Mouse (Mus musculus) hindbrain, embryonic 12.5 days (tissue): ENCODE results near the gene Lpcat2. TPM values are rescaled to one million over a fixed set of nuclear protein-coding genes. Genes with fewer than 3 reads are reported as not detected.

Experiments
- ATAC-seq: fragments of 200-750 bp; cut with Nextera tagmentation; 2 replicates; pipeline ENCODE4 v1.8.0; 2017; ENCODE audit warnings: moderate TSS enrichment; ENCODE audit not compliant: low FRiP score
- H3K27ac ChIP-seq: fragments of 300-500 bp; sonication (generic); 2 replicates; pipeline ENCODE4 v1.5.1; 2016; ENCODE audit warnings: mild to moderate bottlenecking
- H3K27me3 ChIP-seq: fragments of 300-500 bp; sonication (generic); 2 replicates; pipeline ENCODE4 v1.6.1; 2016; ENCODE audit warnings: mild to moderate bottlenecking
- H3K36me3 ChIP-seq: fragments of 300-500 bp; sonication (generic); 2 replicates; pipeline ENCODE4 v1.6.1; 2016; ENCODE audit warnings: mild to moderate bottlenecking
- H3K4me1 ChIP-seq: fragments of 300-500 bp; sonication (generic); 2 replicates; pipeline ENCODE4 v1.6.1; 2016
- H3K4me2 ChIP-seq: fragments of 300-500 bp; sonication (generic); replicated peaks from 2 replicates; pipeline ENCODE4 v1.6.1; 2016; ENCODE audit warnings: mild to moderate bottlenecking
- H3K4me3 ChIP-seq: fragments of 300-500 bp; sonication (generic); 2 replicates; pipeline ENCODE4 v1.5.1; 2016; ENCODE audit warnings: mild to moderate bottlenecking
- H3K9ac ChIP-seq: fragments of 300-500 bp; sonication (generic); 2 replicates; pipeline ENCODE4 v1.6.1; 2016; ENCODE audit warnings: mild to moderate bottlenecking, moderate library complexity
- H3K9me3 ChIP-seq: fragments of 300-500 bp; sonication (generic); replicated peaks from 2 replicates; pipeline ENCODE4 v1.6.1; 2016; ENCODE audit warnings: mild to moderate bottlenecking
- WGBS: fragments of 180-500 bp; shearing (Covaris S2); methylation state at CpG from one replicate; pipeline ENCODE4 v1.1.7; 2016; 5-methylcytosine and 5-hydroxymethylcytosine counted together
- polyA plus RNA-seq: library from polyadenylated mRNA; unstranded; fragments of >200 nt; fragmentation: Nextera tagmentation; extraction: Ambion mirVana; gene quantifications from 2 replicates; pipeline ENCODE4 v1.2.1, GENCODE M21; 2016

The Lpcat2 gene
- polyA plus RNA-seq, 1 experiment from 2014 or later: 9.2 TPM

DNA sequence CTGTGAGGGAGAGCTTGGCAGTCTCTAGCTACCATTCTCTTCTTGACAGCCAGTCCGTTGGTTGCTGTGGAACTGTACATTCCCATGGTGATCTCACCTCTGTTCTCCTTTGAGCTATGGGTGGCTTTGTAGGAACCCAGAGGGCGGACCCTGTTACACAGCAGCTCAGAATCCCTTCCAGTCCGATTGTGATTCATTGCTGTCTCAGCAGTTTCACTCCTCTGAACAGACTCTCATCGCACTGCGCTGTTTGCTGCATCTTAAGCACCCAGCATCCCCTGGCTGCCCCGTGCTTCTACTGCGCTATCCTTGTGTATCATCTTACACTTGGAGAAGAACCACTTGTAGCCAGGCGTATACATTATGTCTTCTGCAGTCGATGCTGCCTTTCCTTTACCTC lies 44.5 kb downstream of the Lpcat2 start:
- Histone ChIP-seq H3K27ac (no peak overlapping the region), H3K4me3 (no peak overlapping the region), H3K36me3 (no peaks in the 10 kb centered on the region), H3K4me1 (no peaks in the 10 kb centered on the region), H3K27me3 (no peaks in the 10 kb centered on the region), H3K9ac (no peak overlapping the region), H3K4me2 (no peak overlapping the region), H3K9me3 (no peaks in the 10 kb centered on the region)
- WGBS: 85% methylated on average over 9 of the region's 9 CpGs
- no peak for ATAC-seq

GRCm38 (mm10) chr8:92901107-92901506 lies 46.0 kb downstream of the Lpcat2 start, which contains the start of gene Capns2:
Gene Capns2, plus strand, starts transcription at chr8:92901407.
- no peaks in the 10 kb centered on the region for H3K27me3 ChIP-seq
- H3K4me1 ChIP-seq: no peaks in the 10 kb centered on the region
- H3K36me3 ChIP-seq: no peaks in the 10 kb centered on the region
- H3K9ac ChIP-seq: no peak within 1 kb of the TSS
- no peak within 1 kb of the TSS for H3K27ac ChIP-seq
- no peak for ATAC-seq
- H3K9me3 ChIP-seq: no peaks in the 10 kb centered on the region
- 92% methylated on average over 5 of the region's 5 CpGs for WGBS
- H3K4me3 ChIP-seq: no peak within 1 kb of the TSS
- no peak within 1 kb of the TSS for H3K4me2 ChIP-seq

DNA sequence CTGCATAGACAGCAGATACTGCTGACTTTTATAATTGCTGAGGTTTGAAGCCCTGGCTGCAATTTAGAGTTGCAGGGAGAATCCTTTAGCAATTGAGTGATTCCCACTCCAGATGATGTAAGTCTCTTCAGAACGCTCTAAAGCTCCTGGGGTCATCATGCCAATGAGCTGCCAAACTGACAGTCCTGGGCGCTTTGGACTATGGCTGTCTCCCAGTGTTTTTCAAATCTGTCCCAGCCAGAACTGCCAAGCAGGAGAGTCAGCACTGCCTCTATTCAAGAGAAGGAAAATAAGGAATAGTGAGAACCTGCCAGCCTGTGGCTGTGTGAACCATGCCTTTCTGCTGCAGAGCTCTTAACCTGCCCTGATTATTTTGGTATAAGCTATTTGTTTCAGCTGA lies 47.8 kb downstream of the Lpcat2 start:
- H3K27me3 ChIP-seq: no peaks in the 10 kb centered on the region

DNA sequence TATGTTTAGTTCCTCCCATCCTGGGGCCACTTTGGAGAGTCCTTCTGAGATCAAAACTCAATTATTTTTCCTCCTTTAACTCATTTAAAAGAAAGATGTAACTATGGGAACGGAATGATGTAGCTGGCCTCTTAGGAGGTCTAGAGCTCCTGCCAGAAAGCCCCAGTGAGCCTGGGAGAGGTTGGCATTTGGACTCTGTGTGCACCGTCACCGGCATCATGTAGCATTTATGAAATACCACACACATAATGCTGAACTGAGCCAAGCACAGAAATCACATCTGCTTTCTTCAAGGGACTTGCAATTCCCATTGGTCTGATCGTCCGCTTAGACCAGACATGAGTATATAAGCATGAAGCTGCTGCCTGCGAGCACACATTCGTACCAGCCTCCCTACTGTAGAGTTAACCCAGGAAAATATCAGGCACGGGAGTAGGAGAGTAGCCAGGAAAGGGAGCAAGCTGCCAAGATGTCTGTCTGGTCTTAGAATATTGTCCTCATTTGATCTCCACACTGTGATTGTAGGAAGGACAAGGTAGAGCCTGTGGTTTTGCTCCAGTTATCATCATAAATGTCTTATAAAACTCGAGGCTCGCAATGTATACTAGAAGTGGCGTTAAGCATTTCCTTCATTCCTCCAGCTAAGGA lies 48.5 kb downstream of the Lpcat2 start:
- Histone ChIP-seq H3K4me3 (no peak overlapping the region), H3K27ac (no peak overlapping the region), H3K4me1 (no peaks in the 10 kb centered on the region), H3K4me2 (no peak overlapping the region), H3K27me3 (no peaks in the 10 kb centered on the region), H3K36me3 (no peaks in the 10 kb centered on the region), H3K9ac (no peak overlapping the region), H3K9me3 (no peaks in the 10 kb centered on the region)
- ATAC-seq: no peak
- WGBS: 90% methylated on average over 11 of the region's 11 CpGs

More for the DNA sequence above, 47.8 kb downstream of the Lpcat2 start:
- Histone ChIP-seq H3K36me3 (no peaks in the 10 kb centered on the region), H3K9me3 (no peaks in the 10 kb centered on the region), H3K9ac (no peak overlapping the region), H3K4me3 (no peak overlapping the region), H3K27ac (no peak overlapping the region), H3K4me1 (no peaks in the 10 kb centered on the region), H3K4me2 (no peak overlapping the region)
- no peak for ATAC-seq
- 85% methylated on average over 2 of the region's 2 CpGs for WGBS

DNA sequence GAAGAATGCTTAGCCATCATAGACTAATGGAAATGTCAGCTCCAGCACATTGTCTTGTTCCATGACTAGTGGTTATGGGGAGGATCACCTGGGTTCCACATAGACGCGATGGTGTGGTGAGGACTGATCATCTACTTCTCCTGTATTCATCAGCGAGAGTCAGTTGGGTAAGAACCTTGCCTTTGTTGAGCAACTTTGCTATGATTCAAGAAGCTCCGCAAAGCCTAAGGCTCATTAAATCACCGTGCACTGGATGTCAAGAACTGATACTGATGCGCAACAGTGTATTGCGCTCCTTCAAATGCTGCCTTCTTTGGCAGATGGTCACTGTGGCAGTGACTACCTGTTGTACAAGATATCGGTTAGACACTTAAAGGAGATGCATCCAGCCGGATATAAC lies 51.4 kb downstream of the Lpcat2 start:
- no peak for ATAC-seq
- Histone ChIP-seq H3K4me2 (no peak overlapping the region), H3K9ac (no peak overlapping the region), H3K9me3 (no peaks in the 10 kb centered on the region), H3K36me3 (no peaks in the 10 kb centered on the region), H3K4me1 (no peaks in the 10 kb centered on the region), H3K4me3 (no peak overlapping the region), H3K27ac (no peak overlapping the region), H3K27me3 (no peaks in the 10 kb centered on the region)
- 95% methylated on average over 9 of the region's 9 CpGs for WGBS

- Histone ChIP-seq H3K4me2 (no peak overlapping the region), H3K4me1 (no peaks in the 10 kb centered on the region), H3K9ac (no peak overlapping the region), H3K4me3 (no peak overlapping the region), H3K36me3 (no peaks in the 10 kb centered on the region), H3K27me3 (no peaks in the 10 kb centered on the region), H3K9me3 (no peaks in the 10 kb centered on the region), H3K27ac (no peak overlapping the region)
- ATAC-seq: no peak
- WGBS: 89% methylated on average over 2 of the region's 2 CpGs
Measured at GRCm38 (mm10) chr8:92908448-92908847, 53.3 kb downstream of the Lpcat2 start.

DNA sequence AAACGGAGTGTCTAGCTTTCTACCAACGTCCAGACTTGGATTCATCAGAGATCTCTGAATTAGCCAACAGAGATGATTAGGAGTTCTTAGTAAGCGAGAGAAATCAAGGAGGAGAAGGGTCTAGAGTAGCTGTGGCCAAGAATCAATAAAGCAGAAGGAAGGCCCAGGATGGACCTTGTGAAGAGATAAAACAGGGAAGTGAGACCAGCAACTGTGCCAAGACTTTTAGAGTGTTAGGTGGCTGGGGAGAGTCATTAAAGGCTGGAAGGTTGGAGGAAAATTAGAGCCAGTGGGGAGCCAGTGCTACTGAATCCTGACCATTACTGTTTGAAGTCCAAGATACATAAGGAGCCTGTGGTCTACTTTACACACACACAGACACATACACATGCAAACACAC lies 56.3 kb downstream of the Lpcat2 start:
- H3K27ac ChIP-seq: no peak overlapping the region
- H3K27me3 ChIP-seq: no peaks in the 10 kb centered on the region
- WGBS: 86% methylated on average over 3 of the region's 3 CpGs
- H3K9me3 ChIP-seq: no peaks in the 10 kb centered on the region
- no peak overlapping the region for H3K4me3 ChIP-seq
- no peak for ATAC-seq
- H3K4me2 ChIP-seq: no peak overlapping the region
- no peak overlapping the region for H3K9ac ChIP-seq
- H3K36me3 ChIP-seq: no peaks in the 10 kb centered on the region
- no peaks in the 10 kb centered on the region for H3K4me1 ChIP-seq

DNA sequence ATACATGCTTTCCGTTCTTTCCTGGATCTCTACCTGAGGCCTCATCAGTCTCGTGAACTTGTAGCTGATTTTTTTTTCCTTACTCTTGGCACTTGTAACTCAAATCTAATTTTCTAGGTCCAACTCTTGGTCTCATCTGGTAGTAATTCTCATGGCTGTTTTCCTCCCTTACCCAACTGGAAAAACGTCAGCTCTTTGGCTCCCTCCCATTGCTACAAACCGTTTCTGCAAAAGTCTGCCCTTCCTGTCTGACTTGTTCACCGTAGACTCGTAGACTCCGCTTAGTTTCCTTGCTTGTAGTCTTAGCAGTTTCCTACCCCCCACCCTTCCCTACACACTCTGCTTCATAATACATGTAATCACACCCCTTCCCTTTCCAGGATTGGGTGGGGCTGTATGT lies 58.3 kb downstream of the Lpcat2 start:
- Histone ChIP-seq H3K9me3 (no peaks in the 10 kb centered on the region), H3K9ac (no peak overlapping the region), H3K4me2 (no peak overlapping the region), H3K27ac (no peak overlapping the region), H3K4me1 (no peaks in the 10 kb centered on the region), H3K4me3 (no peak overlapping the region), H3K36me3 (no peaks in the 10 kb centered on the region), H3K27me3 (no peaks in the 10 kb centered on the region)
- ATAC-seq: no peak
- 83% methylated on average over 7 of the region's 7 CpGs for WGBS

- WGBS: 83% methylated on average over 3 of the region's 3 CpGs
- H3K9me3 ChIP-seq: no peaks in the 10 kb centered on the region
- H3K4me2 ChIP-seq: no peak overlapping the region
- no peak overlapping the region for H3K27ac ChIP-seq
- H3K9ac ChIP-seq: no peak overlapping the region
- H3K4me3 ChIP-seq: no peak overlapping the region
- ATAC-seq: no peak
- no peaks in the 10 kb centered on the region for H3K4me1 ChIP-seq
- H3K36me3 ChIP-seq: no peaks in the 10 kb centered on the region
- no peaks in the 10 kb centered on the region for H3K27me3 ChIP-seq
Measured at GRCm38 (mm10) chr8:92916082-92916481, 60.9 kb downstream of the Lpcat2 start.

- WGBS: 83% methylated on average over 3 of the region's 3 CpGs
- no peaks in the 10 kb centered on the region for H3K27me3 ChIP-seq
Measured at GRCm38 (mm10) chr8:92921768-92922167, 66.6 kb downstream of the Lpcat2 start.

GRCm38 (mm10) chr8:92928986-92929385 lies 73.8 kb downstream of the Lpcat2 start:
- no peaks in the 10 kb centered on the region for H3K36me3 ChIP-seq
- 75% methylated on average over 4 of the region's 4 CpGs for WGBS
- no peak overlapping the region for H3K27ac ChIP-seq
- no peak for ATAC-seq
- H3K4me1 ChIP-seq: no peaks in the 10 kb centered on the region
- no peak overlapping the region for H3K4me2 ChIP-seq
- H3K27me3 ChIP-seq: no peaks in the 10 kb centered on the region
- H3K9ac ChIP-seq: no peak overlapping the region
- no peaks in the 10 kb centered on the region for H3K9me3 ChIP-seq
- H3K4me3 ChIP-seq: no peak overlapping the region

More at GRCm38 (mm10) chr8:92921768-92922167, 66.6 kb downstream of the Lpcat2 start:
- H3K4me3 ChIP-seq: no peak overlapping the region
- H3K36me3 ChIP-seq: no peaks in the 10 kb centered on the region
- no peak overlapping the region for H3K27ac ChIP-seq
- no peaks in the 10 kb centered on the region for H3K9me3 ChIP-seq
- H3K4me1 ChIP-seq: no peaks in the 10 kb centered on the region
- no peak for ATAC-seq
- no peak overlapping the region for H3K9ac ChIP-seq
- H3K4me2 ChIP-seq: no peak overlapping the region

DNA sequence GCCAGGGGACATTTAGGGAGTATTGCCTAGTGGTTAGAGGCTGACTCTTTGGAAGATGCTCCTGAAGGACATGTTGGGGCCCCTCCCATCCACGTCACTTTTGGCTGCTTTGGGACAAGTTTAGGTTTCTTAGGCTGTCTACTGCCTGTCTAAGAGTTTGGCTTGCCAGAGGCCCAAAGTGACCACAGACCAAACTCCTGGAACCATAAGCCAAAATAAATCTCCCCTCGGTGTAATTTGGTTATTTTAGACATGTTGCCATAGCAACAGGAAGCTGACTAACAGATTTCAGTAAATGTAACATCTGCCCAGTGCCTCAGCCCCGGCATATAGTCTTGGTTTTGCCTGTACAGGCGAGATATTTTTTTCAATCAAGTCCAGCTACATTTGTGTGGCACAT lies 82.9 kb downstream of the Lpcat2 start:
- Histone ChIP-seq H3K4me2 (no peak overlapping the region), H3K9me3 (no peaks in the 10 kb centered on the region), H3K4me3 (no peak overlapping the region), H3K9ac (no peak overlapping the region), H3K4me1 (no peaks in the 10 kb centered on the region), H3K27me3 (no peaks in the 10 kb centered on the region), H3K27ac (no peak overlapping the region), H3K36me3 (no peaks in the 10 kb centered on the region)
- ATAC-seq: no peak
- WGBS: 81% methylated on average over 4 of the region's 4 CpGs

GRCm38 (mm10) chr8:92949071-92949470 lies 93.9 kb downstream of the Lpcat2 start:
- no peaks in the 10 kb centered on the region for H3K27me3 ChIP-seq
- 92% methylated on average over 4 of the region's 4 CpGs for WGBS
- no peak overlapping the region for H3K4me2 ChIP-seq
- no peak for ATAC-seq
- H3K4me1 ChIP-seq: no peaks in the 10 kb centered on the region
- no peak overlapping the region for H3K4me3 ChIP-seq
- no peak overlapping the region for H3K27ac ChIP-seq
- H3K9ac ChIP-seq: no peak overlapping the region
- no peaks in the 10 kb centered on the region for H3K9me3 ChIP-seq
- no peaks in the 10 kb centered on the region for H3K36me3 ChIP-seq
